Mouse (Mus musculus): ENCODE measurements around the gene Frmd4a. TPM values are rescaled to one million over a fixed set of nuclear protein-coding genes. Genes with fewer than 3 reads are reported as not detected.
A peak's percentile ranks its signal among the peaks of the same experiment; 100 is the strongest.

Frmd4a gene
- polyA plus RNA-seq, 1 experiment from 2014 or later, result 17.7 TPM

DNA sequence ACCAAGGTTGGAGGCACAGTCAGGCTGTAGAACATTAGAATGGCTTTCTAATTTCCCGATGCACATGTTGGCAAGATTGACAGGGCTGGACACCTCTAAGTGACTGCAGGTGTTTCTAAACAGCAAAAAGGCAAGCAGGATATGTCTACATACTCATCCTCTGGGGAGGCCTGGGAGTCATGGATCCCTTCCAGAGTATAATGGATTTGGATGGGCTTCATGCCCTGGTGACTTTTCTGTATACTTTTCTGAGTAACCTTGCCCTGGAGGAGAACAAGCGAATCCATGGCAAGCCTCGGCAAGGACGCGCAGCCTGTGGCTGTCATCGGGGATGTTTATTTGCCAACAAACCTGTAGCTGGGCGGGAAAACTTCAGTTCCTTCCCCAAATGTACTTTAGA lies 509.6 kb downstream of the Frmd4a start:
- 92% methylated on average over 7 of the region's 7 CpGs for WGBS
- Histone ChIP-seq H3K27me3 (ENCODE audit: control insufficient read depth, insufficient read depth, low read length) (no peaks in the 10 kb centered on the region), H3K36me3 (ENCODE audit: control insufficient read depth, insufficient read depth, low read length) (peaks cover 7% of the 10 kb centered on the region), H3K4me3 (ENCODE audit: control insufficient read depth in 1 of 2, insufficient read depth in 1 of 2, low read depth in 1 of 2, low read length in 2 of 2) (no peak overlapping the region), H3K4me2 (ENCODE audit: low read length) (no peak overlapping the region), H3K9me3 (ENCODE audit: control insufficient read depth, low read length) (peaks cover 4% of the 10 kb centered on the region; the same call in 1 of the 2 replicates), H3K27ac (replicated peaks in 1 of 2; ENCODE audit: control insufficient read depth in 1 of 2, insufficient read depth in 1 of 2, low read depth in 2 of 2, low read length in 2 of 2) (no peak overlapping the region), H3K4me1 (ENCODE audit: control insufficient read depth in 2 of 2, insufficient read depth in 2 of 2, low read length in 2 of 2) (peaks cover 0 to 5% of the 10 kb centered on the region in 2 experiments; a peak in 1 of 4 replicates), H3K9ac (ENCODE audit: low read length) (no peak overlapping the region)
- no peak for ATAC-seq (ENCODE audit: insufficient number of reproducible peaks, insufficient read depth, low FRiP score, low read depth)

DNA sequence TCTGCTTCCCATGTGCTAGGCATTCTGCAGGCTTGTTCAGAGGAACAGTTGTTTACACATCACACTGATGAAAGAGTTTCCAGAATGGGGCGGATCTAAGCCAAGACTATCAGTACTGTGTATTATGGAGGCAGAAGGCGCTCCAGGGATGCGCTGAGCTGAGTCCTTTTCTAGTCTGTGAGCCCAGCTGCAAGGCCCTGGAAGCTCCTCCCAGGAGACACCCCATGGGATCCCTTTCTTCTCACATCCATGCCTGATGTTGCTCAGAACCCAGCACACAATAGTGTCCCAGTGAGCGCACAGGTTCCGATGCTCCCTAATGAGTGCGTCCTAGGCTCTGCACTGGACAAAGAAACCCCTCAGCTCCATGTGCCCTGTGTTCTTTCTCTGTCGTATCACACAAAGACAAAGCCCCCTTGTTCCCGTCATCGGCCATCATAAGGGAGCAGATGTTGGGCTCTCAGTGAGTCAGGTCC lies 511.8 kb downstream of the Frmd4a start:
- Histone ChIP-seq H3K4me3 (ENCODE audit: control insufficient read depth in 1 of 2, insufficient read depth in 1 of 2, low read depth in 1 of 2, low read length in 2 of 2) (no peak overlapping the region), H3K9me3 (ENCODE audit: control insufficient read depth, low read length) (peaks cover 4% of the 10 kb centered on the region; the same call in 1 of the 2 replicates), H3K4me1 (ENCODE audit: control insufficient read depth in 2 of 2, insufficient read depth in 2 of 2, low read length in 2 of 2) (peaks cover 0 to 5% of the 10 kb centered on the region in 2 experiments; a peak in 1 of 4 replicates), H3K4me2 (ENCODE audit: low read length) (no peak overlapping the region), H3K9ac (ENCODE audit: low read length) (no peak overlapping the region), H3K36me3 (ENCODE audit: control insufficient read depth, insufficient read depth, low read length) (peaks cover 17% of the 10 kb centered on the region), H3K27me3 (ENCODE audit: control insufficient read depth, insufficient read depth, low read length) (no peaks in the 10 kb centered on the region), H3K27ac (replicated peaks in 1 of 2; ENCODE audit: control insufficient read depth in 1 of 2, insufficient read depth in 1 of 2, low read depth in 2 of 2, low read length in 2 of 2) (no peak overlapping the region)
- WGBS, result 69% methylated on average over 9 of the region's 9 CpGs
- no peak for ATAC-seq (ENCODE audit: insufficient number of reproducible peaks, insufficient read depth, low FRiP score, low read depth)

DNA sequence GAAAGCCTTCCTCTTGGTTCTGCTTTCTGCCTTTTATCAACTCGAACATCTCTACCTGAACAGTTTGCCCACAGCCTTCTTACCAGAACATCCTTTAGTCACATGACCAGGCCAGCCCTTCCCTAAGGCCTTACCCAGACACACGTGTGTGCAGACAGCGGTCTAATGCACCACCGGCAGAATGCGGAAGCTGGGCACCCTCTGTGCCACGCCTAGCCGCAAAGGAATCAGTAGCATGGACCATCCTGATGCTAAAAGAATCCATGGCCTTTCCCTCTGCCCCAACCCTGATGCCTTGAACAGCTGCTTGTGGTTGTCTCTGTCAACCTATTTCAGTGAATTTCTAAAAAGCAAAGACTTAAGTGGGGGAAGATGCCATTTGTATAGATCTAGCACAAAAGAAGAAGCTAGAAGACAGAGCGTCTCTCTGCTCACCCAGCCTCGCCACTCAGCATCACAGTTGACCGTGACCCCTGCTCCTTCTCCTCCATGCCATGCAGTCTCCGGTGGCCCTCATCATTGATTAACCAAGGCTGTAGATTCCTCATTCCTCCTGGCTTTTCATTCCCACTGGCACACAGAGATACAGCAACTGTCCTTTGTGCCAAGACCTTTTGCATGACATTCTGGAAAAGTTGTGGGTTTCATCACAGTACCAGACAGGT lies 514.1 kb downstream of the Frmd4a start:
- Histone ChIP-seq H3K4me3 (ENCODE audit: control insufficient read depth in 1 of 2, insufficient read depth in 1 of 2, low read depth in 1 of 2, low read length in 2 of 2) (no peak overlapping the region), H3K4me2 (ENCODE audit: low read length) (no peak overlapping the region), H3K27me3 (ENCODE audit: control insufficient read depth, insufficient read depth, low read length) (no peaks in the 10 kb centered on the region), H3K4me1 (ENCODE audit: control insufficient read depth in 2 of 2, insufficient read depth in 2 of 2, low read length in 2 of 2) (peaks cover 0 to 5% of the 10 kb centered on the region in 2 experiments; a peak in 1 of 4 replicates), H3K27ac (replicated peaks in 1 of 2; ENCODE audit: control insufficient read depth in 1 of 2, insufficient read depth in 1 of 2, low read depth in 2 of 2, low read length in 2 of 2) (no peak overlapping the region), H3K36me3 (ENCODE audit: control insufficient read depth, insufficient read depth, low read length) (peaks cover 37% of the 10 kb centered on the region), H3K9ac (ENCODE audit: low read length) (no peak overlapping the region), H3K9me3 (ENCODE audit: control insufficient read depth, low read length) (no peaks in the 10 kb centered on the region)
- ATAC-seq (ENCODE audit: insufficient number of reproducible peaks, insufficient read depth, low FRiP score, low read depth), result no peak
- WGBS, result 91% methylated on average over 11 of the region's 11 CpGs

DNA sequence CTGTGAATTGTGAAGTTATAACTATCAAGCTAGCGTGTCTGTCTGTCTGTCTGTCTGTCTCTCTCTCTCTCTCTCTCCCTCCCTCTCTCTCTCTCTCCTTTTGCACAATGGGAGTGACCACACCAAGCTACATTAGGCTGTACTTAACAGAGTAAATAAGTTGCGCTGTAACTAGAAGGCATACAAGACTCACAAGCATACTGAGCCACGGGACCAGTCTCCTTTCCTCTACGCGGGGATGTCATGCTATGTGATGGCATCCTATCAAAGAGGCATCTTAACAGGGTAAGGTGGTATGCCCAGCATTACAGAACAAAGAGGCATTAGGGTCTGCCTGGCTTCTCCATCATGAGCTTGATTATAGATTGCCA lies 514.7 kb downstream of the Frmd4a start:
- peaks cover 41% of the 10 kb centered on the region for H3K36me3 ChIP-seq (ENCODE audit: control insufficient read depth, insufficient read depth, low read length)
- H3K9me3 ChIP-seq (ENCODE audit: control insufficient read depth, low read length), result no peaks in the 10 kb centered on the region
- no peak overlapping the region for H3K4me3 ChIP-seq (ENCODE audit: control insufficient read depth in 1 of 2, insufficient read depth in 1 of 2, low read depth in 1 of 2, low read length in 2 of 2)
- H3K27ac ChIP-seq (replicated peaks in 1 of 2; ENCODE audit: control insufficient read depth in 1 of 2, insufficient read depth in 1 of 2, low read depth in 2 of 2, low read length in 2 of 2), result no peak overlapping the region
- no peak overlapping the region for H3K9ac ChIP-seq (ENCODE audit: low read length)
- no peak overlapping the region for H3K4me2 ChIP-seq (ENCODE audit: low read length)
- peaks cover 0 to 5% of the 10 kb centered on the region in 2 experiments; a peak in 1 of 4 replicates for H3K4me1 ChIP-seq (ENCODE audit: control insufficient read depth in 2 of 2, insufficient read depth in 2 of 2, low read length in 2 of 2)
- H3K27me3 ChIP-seq (ENCODE audit: control insufficient read depth, insufficient read depth, low read length), result no peaks in the 10 kb centered on the region
- WGBS, result 94% methylated on average over 5 of the region's 5 CpGs
- no peak for ATAC-seq (ENCODE audit: insufficient number of reproducible peaks, insufficient read depth, low FRiP score, low read depth)

DNA sequence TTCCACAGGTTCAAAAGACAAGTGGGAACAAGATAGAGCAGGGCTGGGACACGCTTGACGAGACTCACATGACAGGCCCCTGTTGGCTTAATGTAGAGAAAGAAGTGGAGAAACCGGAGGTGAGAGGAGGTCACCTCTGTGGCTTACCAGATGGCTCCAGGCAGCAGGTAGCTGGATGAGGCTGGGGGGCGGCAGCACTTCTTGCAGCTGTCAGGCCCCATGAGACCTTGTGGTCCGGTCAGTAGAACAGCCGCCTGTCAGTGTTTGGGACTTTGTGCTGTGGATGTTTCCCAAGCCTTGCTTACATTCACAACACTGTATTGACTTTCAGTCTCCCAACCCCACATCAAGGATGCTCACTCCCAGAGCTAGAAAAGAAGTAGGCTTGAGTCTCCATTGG lies 515.4 kb downstream of the Frmd4a start:
- ATAC-seq (ENCODE audit: insufficient number of reproducible peaks, insufficient read depth, low FRiP score, low read depth), result no peak
- WGBS, result 90% methylated on average over 6 of the region's 6 CpGs

DNA sequence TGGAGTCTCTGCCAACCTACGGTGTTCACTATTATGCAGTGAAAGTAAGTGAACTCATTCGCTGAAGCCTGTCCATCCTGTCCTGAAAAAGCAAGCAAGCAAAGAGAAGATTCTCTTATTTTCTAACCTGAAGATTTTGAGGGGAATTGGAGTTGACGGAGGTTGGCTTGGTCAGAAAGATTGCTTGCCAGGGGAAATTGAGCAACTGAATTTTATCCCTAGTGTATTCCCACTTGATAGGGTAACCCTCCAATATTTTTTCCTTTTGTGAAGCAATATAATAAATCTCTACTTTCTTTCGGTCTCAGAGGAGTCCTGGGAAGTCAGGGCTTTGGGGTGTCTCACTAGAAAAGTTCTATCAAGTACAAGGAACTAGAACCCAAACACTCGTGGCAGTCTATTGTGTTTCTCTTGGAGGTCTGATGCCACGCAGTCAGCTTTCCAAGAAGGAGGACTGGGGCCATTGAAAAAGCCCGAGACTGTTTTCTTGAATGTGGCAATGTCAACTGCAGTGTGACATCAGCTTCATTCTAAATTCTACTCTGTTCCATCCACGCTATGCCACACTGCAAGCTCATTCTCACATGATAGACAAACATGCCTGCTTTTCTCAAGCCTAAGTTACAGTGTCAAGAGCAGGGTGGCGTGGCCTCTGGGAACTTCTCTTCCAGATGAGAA lies 517.8 kb downstream of the Frmd4a start:
- Histone ChIP-seq H3K4me2 (ENCODE audit: low read length) (no peak overlapping the region), H3K27me3 (ENCODE audit: control insufficient read depth, insufficient read depth, low read length) (no peaks in the 10 kb centered on the region), H3K36me3 (ENCODE audit: control insufficient read depth, insufficient read depth, low read length) (peaks cover 44% of the 10 kb centered on the region), H3K27ac (replicated peaks in 1 of 2; ENCODE audit: control insufficient read depth in 1 of 2, insufficient read depth in 1 of 2, low read depth in 2 of 2, low read length in 2 of 2) (no peak overlapping the region), H3K4me3 (ENCODE audit: control insufficient read depth in 1 of 2, insufficient read depth in 1 of 2, low read depth in 1 of 2, low read length in 2 of 2) (no peak overlapping the region), H3K9ac (ENCODE audit: low read length) (no peak overlapping the region), H3K4me1 (ENCODE audit: control insufficient read depth in 2 of 2, insufficient read depth in 2 of 2, low read length in 2 of 2) (0 out of 4 replicates have a peak, but pooled peaks cover 0 to 4% of the 10 kb centered on the region in 2 experiments), H3K9me3 (ENCODE audit: control insufficient read depth, low read length) (no peaks in the 10 kb centered on the region)
- no peak for ATAC-seq (ENCODE audit: insufficient number of reproducible peaks, insufficient read depth, low FRiP score, low read depth)
- WGBS, result 85% methylated on average over 9 of the region's 9 CpGs

More for the DNA sequence above, 515.4 kb downstream of the Frmd4a start:
- Histone ChIP-seq H3K4me3 (ENCODE audit: control insufficient read depth in 1 of 2, insufficient read depth in 1 of 2, low read depth in 1 of 2, low read length in 2 of 2) (no peak overlapping the region), H3K36me3 (ENCODE audit: control insufficient read depth, insufficient read depth, low read length) (peaks cover 42% of the 10 kb centered on the region), H3K4me2 (ENCODE audit: low read length) (no peak overlapping the region), H3K9me3 (ENCODE audit: control insufficient read depth, low read length) (no peaks in the 10 kb centered on the region), H3K27me3 (ENCODE audit: control insufficient read depth, insufficient read depth, low read length) (no peaks in the 10 kb centered on the region), H3K27ac (replicated peaks in 1 of 2; ENCODE audit: control insufficient read depth in 1 of 2, insufficient read depth in 1 of 2, low read depth in 2 of 2, low read length in 2 of 2) (no peak overlapping the region), H3K9ac (ENCODE audit: low read length) (no peak overlapping the region), H3K4me1 (ENCODE audit: control insufficient read depth in 2 of 2, insufficient read depth in 2 of 2, low read length in 2 of 2) (peaks cover 0 to 5% of the 10 kb centered on the region in 2 experiments; a peak in 1 of 4 replicates)

DNA sequence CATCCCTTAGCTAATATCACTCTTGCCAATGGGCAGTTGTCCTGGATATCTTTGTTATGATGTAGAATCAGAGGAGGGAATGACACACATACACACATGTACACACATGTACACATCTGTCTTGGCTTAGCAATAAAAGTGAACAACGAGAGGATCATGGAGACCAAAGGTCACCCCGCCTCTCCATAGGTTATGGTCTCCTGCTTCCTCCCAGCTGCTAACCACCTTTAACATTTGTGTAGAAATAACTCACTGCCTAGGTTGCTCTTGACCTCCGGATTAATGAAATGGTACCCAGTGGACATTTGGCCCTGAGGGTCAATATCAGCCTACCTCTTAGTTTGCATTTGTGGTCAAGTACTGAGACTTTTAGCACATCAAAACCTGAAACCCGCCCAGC lies 523.8 kb downstream of the Frmd4a start:
- H3K27me3 ChIP-seq (ENCODE audit: control insufficient read depth, insufficient read depth, low read length), result no peaks in the 10 kb centered on the region
- WGBS, result 75% methylated on average over 4 of the region's 4 CpGs
- H3K9ac ChIP-seq (ENCODE audit: low read length), result no peak overlapping the region
- no peak overlapping the region for H3K4me2 ChIP-seq (ENCODE audit: low read length)
- H3K4me3 ChIP-seq (ENCODE audit: control insufficient read depth in 1 of 2, insufficient read depth in 1 of 2, low read depth in 1 of 2, low read length in 2 of 2), result no peak overlapping the region
- ATAC-seq (ENCODE audit: insufficient number of reproducible peaks, insufficient read depth, low FRiP score, low read depth), result no peak
- H3K9me3 ChIP-seq (ENCODE audit: control insufficient read depth, low read length), result no peaks in the 10 kb centered on the region
- H3K36me3 ChIP-seq (ENCODE audit: control insufficient read depth, insufficient read depth, low read length), result 0 out of 2 replicates have a peak, but pooled peaks cover 12% of the 10 kb centered on the region
- peak overlapping the region in 1 of 2 experiments; percentile 30; a peak in 1 of 4 replicates for H3K27ac ChIP-seq (replicated peaks in 1 of 2; ENCODE audit: control insufficient read depth in 1 of 2, insufficient read depth in 1 of 2, low read depth in 2 of 2, low read length in 2 of 2)
- H3K4me1 ChIP-seq (ENCODE audit: control insufficient read depth in 2 of 2, insufficient read depth in 2 of 2, low read length in 2 of 2), result peaks cover 28 to 39% of the 10 kb centered on the region in 2 experiments
